Mouse (Mus musculus): ENCODE data around the gene 1700025G04Rik. TPM values are rescaled to one million over a fixed set of nuclear protein-coding genes. Genes with fewer than 3 reads are reported as not detected.

1700025G04Rik gene
- polyA plus RNA-seq, 1 experiment from 2014 or later = 28.0 TPM

DNA sequence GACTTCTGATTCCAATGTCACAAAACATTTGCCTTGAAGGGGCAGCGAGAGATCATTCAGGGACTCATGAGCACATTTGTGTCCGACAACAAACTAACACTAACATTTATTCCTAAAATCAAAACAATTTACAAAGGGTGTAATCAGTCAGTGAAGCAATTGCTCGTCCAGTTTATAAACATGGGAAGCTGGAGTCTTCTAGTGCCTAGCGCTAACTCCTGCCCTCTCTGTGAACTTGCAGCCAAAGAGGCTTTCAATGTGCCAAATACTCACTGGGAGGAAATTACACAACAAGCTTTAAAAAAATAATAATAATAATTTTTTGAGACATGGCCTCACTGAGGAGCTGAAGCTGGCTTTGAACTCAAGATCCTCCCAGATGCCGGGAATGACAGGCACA, 57.8 kb downstream of the 1700025G04Rik start:
- Histone ChIP-seq H3K36me3 (ENCODE audit: control insufficient read depth, insufficient read depth) (peaks cover 4% of the 10 kb centered on the region; the same call in 1 of the 2 replicates), H3K27ac (ENCODE audit: low read length) (no peak overlapping the region), H3K9me3 (replicated peaks; ENCODE audit: control insufficient read depth, low read length) (peaks cover 6% of the 10 kb centered on the region), H3K4me1 (ENCODE audit: control insufficient read depth, insufficient read depth, low read length) (peaks cover 8% of the 10 kb centered on the region), H3K4me3 (ENCODE audit: low read length) (no peak overlapping the region), H3K9ac (ENCODE audit: low read length) (no peak overlapping the region), H3K4me2 (ENCODE audit: low read depth, low read length) (no peak overlapping the region), H3K27me3 (ENCODE audit: control insufficient read depth, insufficient read depth, low read length) (no peaks in the 10 kb centered on the region)
- 86% methylated on average over 5 of the region's 5 CpGs for WGBS
- ATAC-seq (replicated peaks; ENCODE audit: extremely low read depth, insufficient read depth, low FRiP score) = no peak

DNA sequence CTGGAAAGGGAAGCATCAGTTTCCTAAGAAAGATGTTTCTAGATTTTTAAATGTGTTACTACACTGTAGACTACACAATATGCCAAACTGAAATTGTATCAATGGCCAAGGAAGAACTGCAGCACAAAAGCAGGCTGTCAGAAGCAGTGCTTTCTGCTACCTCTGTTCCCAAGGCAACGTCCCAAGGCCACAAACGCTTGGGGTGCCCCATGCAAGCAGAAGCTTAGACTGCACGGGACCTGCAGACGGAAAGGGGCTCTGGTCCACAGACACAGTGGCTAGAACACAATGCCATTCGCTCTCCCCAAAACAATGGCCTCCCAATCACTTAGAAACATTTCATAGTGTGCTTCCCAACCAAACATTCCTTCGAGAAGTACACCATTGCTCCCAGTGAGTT, 59.4 kb downstream of the 1700025G04Rik start:
- no peak overlapping the region for H3K4me2 ChIP-seq (ENCODE audit: low read depth, low read length)
- H3K4me3 ChIP-seq (ENCODE audit: low read length) = no peak overlapping the region
- no peak for ATAC-seq (replicated peaks; ENCODE audit: extremely low read depth, insufficient read depth, low FRiP score)
- H3K27me3 ChIP-seq (ENCODE audit: control insufficient read depth, insufficient read depth, low read length) = no peaks in the 10 kb centered on the region
- WGBS = 86% methylated on average over 6 of the region's 6 CpGs
- H3K4me1 ChIP-seq (ENCODE audit: control insufficient read depth, insufficient read depth, low read length) = peaks cover 8% of the 10 kb centered on the region
- H3K9me3 ChIP-seq (replicated peaks; ENCODE audit: control insufficient read depth, low read length) = peaks cover 6% of the 10 kb centered on the region
- H3K9ac ChIP-seq (ENCODE audit: low read length) = no peak overlapping the region
- H3K27ac ChIP-seq (ENCODE audit: low read length) = no peak overlapping the region
- peaks cover 4% of the 10 kb centered on the region; the same call in 1 of the 2 replicates for H3K36me3 ChIP-seq (ENCODE audit: control insufficient read depth, insufficient read depth)

DNA sequence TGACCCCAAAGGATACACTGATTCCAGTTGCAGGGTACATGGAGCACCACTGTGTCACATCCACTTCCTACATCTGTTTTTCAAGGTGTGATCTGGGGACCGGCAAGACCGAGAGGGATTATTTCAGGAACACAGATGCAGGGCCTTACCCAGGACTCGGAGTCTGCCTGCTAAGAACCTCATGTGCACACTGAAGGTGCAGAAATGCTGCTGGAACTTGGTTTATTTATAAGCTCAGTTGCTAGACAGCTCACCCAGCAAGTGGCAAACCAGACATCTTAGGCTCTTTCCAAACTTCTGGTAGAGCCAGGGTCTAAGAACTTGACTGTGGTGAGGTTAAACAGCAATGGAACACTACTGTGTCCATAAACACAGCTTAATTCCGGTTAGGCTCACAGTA, 61.2 kb downstream of the 1700025G04Rik start:
- no peak overlapping the region for H3K4me2 ChIP-seq (ENCODE audit: low read depth, low read length)
- WGBS = 58% methylated on average over 4 of the region's 4 CpGs
- no peak overlapping the region for H3K9ac ChIP-seq (ENCODE audit: low read length)
- H3K4me1 ChIP-seq (ENCODE audit: control insufficient read depth, insufficient read depth, low read length) = 0 out of 2 replicates have a peak, but pooled peaks cover 2% of the 10 kb centered on the region
- peaks cover 6% of the 10 kb centered on the region for H3K9me3 ChIP-seq (replicated peaks; ENCODE audit: control insufficient read depth, low read length)
- ATAC-seq (replicated peaks; ENCODE audit: extremely low read depth, insufficient read depth, low FRiP score) = no peak
- no peaks in the 10 kb centered on the region for H3K27me3 ChIP-seq (ENCODE audit: control insufficient read depth, insufficient read depth, low read length)
- H3K36me3 ChIP-seq (ENCODE audit: control insufficient read depth, insufficient read depth) = peaks cover 4% of the 10 kb centered on the region; the same call in 1 of the 2 replicates
- H3K27ac ChIP-seq (ENCODE audit: low read length) = no peak overlapping the region
- H3K4me3 ChIP-seq (ENCODE audit: low read length) = no peak overlapping the region

DNA sequence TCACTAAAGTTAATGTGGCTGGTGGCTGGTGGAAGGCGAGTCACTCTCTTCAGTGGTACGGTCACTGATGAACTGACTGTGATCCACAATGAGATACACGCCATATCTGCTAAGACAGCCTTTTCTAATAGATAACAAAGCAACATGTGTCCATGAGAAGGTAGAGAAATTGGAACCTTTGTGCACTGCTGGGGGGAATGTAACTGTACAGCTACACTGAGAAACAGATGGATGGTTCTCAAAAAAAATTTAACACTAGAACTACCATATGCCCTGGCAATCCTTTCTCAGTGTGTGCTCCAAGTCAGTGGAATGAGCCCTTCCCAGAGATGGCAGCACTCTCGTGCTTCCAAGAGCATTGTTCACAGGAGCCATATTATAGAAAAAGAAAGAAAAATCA, 63.2 kb downstream of the 1700025G04Rik start:
- no peak overlapping the region for H3K27ac ChIP-seq (ENCODE audit: low read length)
- 88% methylated on average over 4 of the region's 4 CpGs for WGBS
- no peaks in the 10 kb centered on the region for H3K9me3 ChIP-seq (replicated peaks; ENCODE audit: control insufficient read depth, low read length)
- ATAC-seq (replicated peaks; ENCODE audit: extremely low read depth, insufficient read depth, low FRiP score) = no peak
- no peaks in the 10 kb centered on the region for H3K27me3 ChIP-seq (ENCODE audit: control insufficient read depth, insufficient read depth, low read length)
- no peak overlapping the region for H3K4me2 ChIP-seq (ENCODE audit: low read depth, low read length)
- no peaks in the 10 kb centered on the region for H3K36me3 ChIP-seq (ENCODE audit: control insufficient read depth, insufficient read depth)
- H3K4me3 ChIP-seq (ENCODE audit: low read length) = no peak overlapping the region
- no peak overlapping the region for H3K9ac ChIP-seq (ENCODE audit: low read length)
- 0 out of 2 replicates have a peak, but pooled peaks cover 2% of the 10 kb centered on the region for H3K4me1 ChIP-seq (ENCODE audit: control insufficient read depth, insufficient read depth, low read length)

DNA sequence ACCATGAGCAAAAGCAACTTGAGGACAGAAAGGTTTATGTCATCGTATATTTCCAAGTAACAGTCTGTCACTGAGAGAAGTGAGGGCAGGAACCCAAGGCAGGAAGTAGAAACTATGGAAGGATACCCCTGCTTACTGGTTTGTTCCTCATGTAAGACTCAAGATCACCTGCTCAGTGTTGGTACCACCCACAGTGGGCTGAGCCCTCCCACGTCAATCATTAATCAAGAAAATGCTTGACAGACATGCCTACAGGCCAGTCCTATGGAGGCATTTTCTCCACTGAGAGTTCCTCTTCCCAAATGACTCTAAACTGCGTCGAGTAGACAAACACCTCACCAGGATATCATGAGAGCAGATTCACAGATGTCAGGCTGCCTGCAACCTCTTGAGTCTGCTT, 64.6 kb downstream of the 1700025G04Rik start:
- no peak overlapping the region for H3K4me2 ChIP-seq (ENCODE audit: low read depth, low read length)
- H3K9me3 ChIP-seq (replicated peaks; ENCODE audit: control insufficient read depth, low read length) = no peaks in the 10 kb centered on the region
- no peak overlapping the region for H3K4me3 ChIP-seq (ENCODE audit: low read length)
- no peak overlapping the region for H3K9ac ChIP-seq (ENCODE audit: low read length)
- 79% methylated on average over 4 of the region's 4 CpGs for WGBS
- H3K27me3 ChIP-seq (ENCODE audit: control insufficient read depth, insufficient read depth, low read length) = no peaks in the 10 kb centered on the region
- no peaks in the 10 kb centered on the region for H3K36me3 ChIP-seq (ENCODE audit: control insufficient read depth, insufficient read depth)
- no peak for ATAC-seq (replicated peaks; ENCODE audit: extremely low read depth, insufficient read depth, low FRiP score)
- 0 out of 2 replicates have a peak, but pooled peaks cover 2% of the 10 kb centered on the region for H3K4me1 ChIP-seq (ENCODE audit: control insufficient read depth, insufficient read depth, low read length)
- no peak overlapping the region for H3K27ac ChIP-seq (ENCODE audit: low read length)

DNA sequence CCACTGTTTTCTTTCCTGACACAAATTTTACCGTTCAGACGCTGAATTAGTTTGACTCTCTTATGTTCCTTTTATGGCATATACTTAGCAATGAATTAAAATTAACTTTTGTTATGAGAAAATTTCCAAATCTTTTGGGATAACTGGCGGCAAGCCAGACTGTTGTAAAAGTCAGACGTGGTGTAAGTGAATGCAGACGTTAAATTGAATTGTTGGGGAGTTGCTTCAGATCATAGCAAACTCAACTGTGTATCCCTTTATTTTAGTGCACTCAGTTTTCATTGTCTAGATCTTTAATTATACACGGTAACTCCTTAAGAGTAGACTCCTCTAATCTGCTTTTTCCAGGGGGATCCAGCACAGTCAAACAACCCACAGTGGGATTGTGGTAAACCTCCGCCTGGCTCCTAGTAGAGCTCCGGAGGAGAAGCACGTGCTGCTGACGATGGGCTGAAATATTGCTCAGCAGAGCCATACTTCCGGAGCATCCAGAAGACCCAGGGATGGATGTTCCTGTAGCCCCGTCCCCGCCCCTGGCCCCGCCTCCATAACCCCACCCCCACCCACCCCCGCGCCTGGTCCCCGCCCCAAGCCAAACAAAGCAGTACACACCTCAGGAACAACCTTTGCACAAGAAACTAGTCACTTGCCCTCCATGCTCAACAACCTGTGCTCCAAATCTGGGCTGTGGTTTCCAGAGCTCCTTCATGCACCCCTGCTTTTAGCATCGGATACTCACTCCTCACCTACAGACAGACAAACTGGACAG, 65.7 kb downstream of the 1700025G04Rik start:
- Histone ChIP-seq H3K4me2 (ENCODE audit: low read depth, low read length) (no peak overlapping the region), H3K9me3 (replicated peaks; ENCODE audit: control insufficient read depth, low read length) (no peaks in the 10 kb centered on the region), H3K27ac (ENCODE audit: low read length) (no peak overlapping the region), H3K4me3 (ENCODE audit: low read length) (no peak overlapping the region), H3K36me3 (ENCODE audit: control insufficient read depth, insufficient read depth) (no peaks in the 10 kb centered on the region), H3K9ac (ENCODE audit: low read length) (no peak overlapping the region), H3K4me1 (ENCODE audit: control insufficient read depth, insufficient read depth, low read length) (0 out of 2 replicates have a peak, but pooled peaks cover 5% of the 10 kb centered on the region), H3K27me3 (ENCODE audit: control insufficient read depth, insufficient read depth, low read length) (no peaks in the 10 kb centered on the region)
- no peak for ATAC-seq (replicated peaks; ENCODE audit: extremely low read depth, insufficient read depth, low FRiP score)
- 74% methylated on average over 17 of the region's 18 CpGs for WGBS

DNA sequence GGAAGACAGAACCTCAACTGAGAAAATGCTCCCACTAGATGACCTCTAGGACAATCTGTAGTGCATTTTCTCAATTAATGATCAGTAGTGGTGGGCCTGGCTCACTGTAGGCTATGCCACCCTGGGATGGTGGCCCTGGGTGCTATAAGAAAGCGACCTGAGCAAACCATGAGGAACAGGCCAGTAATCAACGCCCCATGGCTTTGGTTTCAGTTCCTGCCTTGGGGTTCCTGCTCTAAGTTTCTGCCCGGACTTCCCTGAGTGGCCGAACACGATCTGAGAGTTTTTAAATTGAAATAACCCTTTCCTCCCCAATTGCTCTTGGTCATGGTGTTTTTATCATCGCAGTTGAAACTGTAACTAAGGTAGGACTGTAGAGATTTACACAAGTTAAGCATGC, 69.1 kb downstream of the 1700025G04Rik start:
- Histone ChIP-seq H3K9me3 (replicated peaks; ENCODE audit: control insufficient read depth, low read length) (no peaks in the 10 kb centered on the region), H3K4me2 (ENCODE audit: low read depth, low read length) (no peak overlapping the region), H3K4me1 (ENCODE audit: control insufficient read depth, insufficient read depth, low read length) (peaks cover 6% of the 10 kb centered on the region; the same call in 1 of the 2 replicates), H3K9ac (ENCODE audit: low read length) (no peak overlapping the region), H3K4me3 (ENCODE audit: low read length) (no peak overlapping the region), H3K36me3 (ENCODE audit: control insufficient read depth, insufficient read depth) (no peaks in the 10 kb centered on the region), H3K27me3 (ENCODE audit: control insufficient read depth, insufficient read depth, low read length) (no peaks in the 10 kb centered on the region), H3K27ac (ENCODE audit: low read length) (no peak overlapping the region)
- 91% methylated on average over 6 of the region's 6 CpGs for WGBS
- ATAC-seq (replicated peaks; ENCODE audit: extremely low read depth, insufficient read depth, low FRiP score) = no peak

DNA sequence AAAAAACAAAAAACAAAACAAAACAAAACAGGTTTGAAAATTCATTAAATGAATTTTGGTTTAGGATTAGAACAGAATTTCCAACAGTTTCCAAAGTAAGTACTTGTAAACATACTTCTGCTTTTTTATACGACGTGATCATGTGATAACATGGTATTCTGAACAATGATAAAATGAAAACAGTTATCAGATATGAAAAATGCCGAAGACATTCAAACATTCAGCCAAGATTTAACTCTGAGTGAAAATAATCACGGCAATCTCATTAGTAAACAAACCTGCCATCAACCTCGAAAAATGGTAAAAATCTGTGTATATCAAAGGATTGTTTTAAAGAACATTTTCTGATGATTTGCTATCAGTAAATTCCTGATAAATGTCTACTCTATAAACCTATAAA, 69.9 kb downstream of the 1700025G04Rik start:
- Histone ChIP-seq H3K4me2 (ENCODE audit: low read depth, low read length) (no peak overlapping the region), H3K4me1 (ENCODE audit: control insufficient read depth, insufficient read depth, low read length) (peaks cover 7% of the 10 kb centered on the region; the same call in 1 of the 2 replicates), H3K27ac (ENCODE audit: low read length) (no peak overlapping the region), H3K27me3 (ENCODE audit: control insufficient read depth, insufficient read depth, low read length) (no peaks in the 10 kb centered on the region), H3K36me3 (ENCODE audit: control insufficient read depth, insufficient read depth) (no peaks in the 10 kb centered on the region), H3K9ac (ENCODE audit: low read length) (no peak overlapping the region), H3K9me3 (replicated peaks; ENCODE audit: control insufficient read depth, low read length) (no peaks in the 10 kb centered on the region), H3K4me3 (ENCODE audit: low read length) (no peak overlapping the region)
- 79% methylated on average over 5 of the region's 5 CpGs for WGBS
- ATAC-seq (replicated peaks; ENCODE audit: extremely low read depth, insufficient read depth, low FRiP score) = no peak

DNA sequence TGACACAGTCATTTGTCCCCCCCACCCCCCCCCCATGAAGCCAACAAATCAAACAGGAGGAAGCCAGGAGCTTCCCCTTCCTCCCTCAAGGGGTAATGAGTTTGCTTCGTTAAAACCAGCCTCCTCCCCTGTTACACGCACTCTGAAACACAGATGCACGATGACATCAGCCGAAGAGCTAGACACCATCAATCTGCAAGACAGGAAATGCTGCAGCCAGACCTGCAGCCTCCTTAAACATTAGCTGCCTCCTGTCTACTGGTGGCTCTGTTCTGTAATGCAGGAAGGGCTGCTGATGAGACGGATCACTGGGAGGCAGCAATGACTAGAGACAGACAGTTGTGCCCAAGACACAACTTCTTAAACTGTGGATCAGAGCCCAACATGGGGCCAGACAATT, 70.7 kb downstream of the 1700025G04Rik start:
- Histone ChIP-seq H3K4me1 (ENCODE audit: control insufficient read depth, insufficient read depth, low read length) (peaks cover 8% of the 10 kb centered on the region; the same call in 1 of the 2 replicates), H3K27ac (ENCODE audit: low read length) (no peak overlapping the region), H3K9ac (ENCODE audit: low read length) (no peak overlapping the region), H3K4me3 (ENCODE audit: low read length) (no peak overlapping the region), H3K36me3 (ENCODE audit: control insufficient read depth, insufficient read depth) (no peaks in the 10 kb centered on the region), H3K27me3 (ENCODE audit: control insufficient read depth, insufficient read depth, low read length) (no peaks in the 10 kb centered on the region), H3K9me3 (replicated peaks; ENCODE audit: control insufficient read depth, low read length) (no peaks in the 10 kb centered on the region), H3K4me2 (ENCODE audit: low read depth, low read length) (no peak overlapping the region)
- ATAC-seq (replicated peaks; ENCODE audit: extremely low read depth, insufficient read depth, low FRiP score) = 0 out of 2 replicates have a peak, but pooled peaks have one; percentile 14
- WGBS = 29% methylated on average over 5 of the region's 5 CpGs
